Mouse (Mus musculus) MEL (cell line): ENCODE results near the gene Rnf157. TPM values are rescaled to one million over a fixed set of nuclear protein-coding genes. Genes with fewer than 3 reads are reported as not detected.
A peak's percentile ranks its signal among the peaks of the same experiment; 100 is the strongest.

Experiments used
- DNase-seq: peaks from one replicate; pipeline ENCODE4 v3.0.0; 2011; ENCODE audit warnings: low read depth, low spot score
- H3K27ac ChIP-seq: 2 replicates; pipeline ENCODE4 v1.5.1; 2012; ENCODE audit warnings: low read depth, mild to moderate bottlenecking, control low read depth, low read length, moderate library complexity; ENCODE audit not compliant: control insufficient read depth
- H3K27me3 ChIP-seq, 2 experiments: fragments of 150-350 bp in 1 of 2; sonication (generic) in 1 of 2; 2 replicates each; pipeline ENCODE4 v1.6.1; 2012; ENCODE audit warnings: low read length in 2 of 2, mild to moderate bottlenecking in 2 of 2, improper control_type of control experiment in 1 of 2, moderate library complexity in 1 of 2; ENCODE audit not compliant: insufficient read depth in 2 of 2, control insufficient read depth in 1 of 2
- H3K36me3 ChIP-seq, 2 experiments: 2 replicates each; pipeline ENCODE4 v1.6.1; 2012 to 2014; ENCODE audit warnings: low read length in 2 of 2, improper control_type of control experiment in 1 of 2, inconsistent platforms in 1 of 2, mild to moderate bottlenecking in 1 of 2; ENCODE audit not compliant: insufficient read depth in 2 of 2, control insufficient read depth in 1 of 2
- H3K4me1 ChIP-seq, 2 experiments: fragments of 150-350 bp in 1 of 2; sonication (generic) in 1 of 2; 2 replicates each; pipeline ENCODE4 v1.6.1; 2012; ENCODE audit warnings: low read length in 2 of 2, improper control_type of control experiment in 1 of 2, mild to moderate bottlenecking in 1 of 2; ENCODE audit not compliant: insufficient read depth in 2 of 2, control insufficient read depth in 1 of 2
- H3K4me3 ChIP-seq, 2 experiments: fragments of 150-350 bp in 1 of 2; sonication (generic) in 1 of 2; 2 replicates each; pipeline ENCODE4 v1.5.1; 2012; ENCODE audit warnings: low read depth in 2 of 2, low read length in 2 of 2, mild to moderate bottlenecking in 2 of 2, moderate library complexity in 2 of 2, control low read depth in 1 of 2, improper control_type of control experiment in 1 of 2; ENCODE audit not compliant: control insufficient read depth in 1 of 2, insufficient read depth in 1 of 2
- H3K79me2 ChIP-seq: 2 replicates; pipeline ENCODE4 v1.6.1; 2012; ENCODE audit warnings: mild to moderate bottlenecking, low read length, moderate library complexity; ENCODE audit not compliant: control insufficient read depth, poor library complexity, insufficient read depth
- H3K9ac ChIP-seq: 2 replicates; pipeline ENCODE4 v1.6.1; 2012; ENCODE audit warnings: low read depth, mild to moderate bottlenecking, control low read depth, low read length, moderate library complexity; ENCODE audit not compliant: control insufficient read depth, poor library complexity, severe bottlenecking
- H3K9me3 ChIP-seq: fragments of 150-350 bp; sonication (generic); replicated peaks from 2 replicates; pipeline ENCODE4 v1.6.1; 2012; ENCODE audit warnings: mild to moderate bottlenecking, low read length, improper control_type of control experiment, moderate library complexity; ENCODE audit not compliant: insufficient read depth
- BHLHE40 ChIP-seq: IDR thresholded peaks from 2 replicates; pipeline ENCODE4 v1.6.1; 2012; ENCODE audit warnings: low read depth, mild to moderate bottlenecking, inconsistent platforms, low read length, improper control_type of control experiment, borderline replicate concordance
- CHD2 ChIP-seq: IDR thresholded peaks from 2 replicates; pipeline ENCODE4 v1.6.1; 2011; ENCODE audit warnings: low read length, improper control_type of control experiment
- CTCF ChIP-seq, 3 experiments: IDR thresholded peaks in 2 of 3; conservative IDR thresholded peaks in 1 of 3; 2 replicates each; pipeline ENCODE4 v1.5.1; 2011 to 2012; ENCODE audit warnings: low read length in 3 of 3, low read depth in 2 of 3, mild to moderate bottlenecking in 2 of 3, improper control_type of control experiment in 1 of 3, inconsistent platforms in 1 of 3, mixed read lengths in 1 of 3, moderate library complexity in 1 of 3; ENCODE audit not compliant: control insufficient read depth in 1 of 3, insufficient read depth in 1 of 3, poor library complexity in 1 of 3, severe bottlenecking in 1 of 3
- E2F4 ChIP-seq: IDR thresholded peaks from 2 replicates; pipeline ENCODE4 v1.6.1; 2011; ENCODE audit warnings: low read depth, low read length, improper control_type of control experiment, borderline replicate concordance
- EP300 ChIP-seq, 2 experiments: IDR thresholded peaks; 2 replicates each; pipeline ENCODE4 v1.6.1; 2011; ENCODE audit warnings: improper control_type of control experiment in 2 of 2, low read length in 2 of 2, low read depth in 1 of 2, mild to moderate bottlenecking in 1 of 2
- ETS1 ChIP-seq: IDR thresholded peaks from 2 replicates; pipeline ENCODE4 v1.6.1; 2012; ENCODE audit warnings: low read depth, mild to moderate bottlenecking, inconsistent platforms, low read length, improper control_type of control experiment, moderate library complexity
- GABPA ChIP-seq: IDR thresholded peaks from 2 replicates; pipeline ENCODE4 v1.6.1; 2012; ENCODE audit warnings: low read depth, mild to moderate bottlenecking, inconsistent platforms, low read length, improper control_type of control experiment, moderate library complexity
- GATA1 ChIP-seq: IDR thresholded peaks from 2 replicates; pipeline ENCODE4 v1.6.1; 2011; ENCODE audit warnings: low read depth, low read length, improper control_type of control experiment
- HCFC1 ChIP-seq: IDR thresholded peaks from 2 replicates; pipeline ENCODE4 v1.6.1; 2012; ENCODE audit warnings: low read depth, mild to moderate bottlenecking, inconsistent platforms, low read length, improper control_type of control experiment, moderate library complexity
- JUND ChIP-seq: IDR thresholded peaks from 2 replicates; pipeline ENCODE4 v1.6.1; 2011; ENCODE audit warnings: low read depth, mild to moderate bottlenecking, improper control_type of control experiment, low read length
- KAT2A ChIP-seq: conservative IDR thresholded peaks from 2 replicates; pipeline ENCODE4 v1.6.1; 2012; ENCODE audit warnings: low read depth, low read length, improper control_type of control experiment, inconsistent platforms
- MAFK ChIP-seq: IDR thresholded peaks from 2 replicates; pipeline ENCODE4 v1.6.1; 2011; ENCODE audit warnings: low read depth, mild to moderate bottlenecking, low read length, improper control_type of control experiment, borderline replicate concordance
- MAX ChIP-seq: IDR thresholded peaks from 2 replicates; pipeline ENCODE4 v1.6.1; 2011; ENCODE audit warnings: low read length, improper control_type of control experiment
- MEF2A ChIP-seq: IDR thresholded peaks from 2 replicates; pipeline ENCODE4 v1.6.1; 2014; ENCODE audit warnings: low read depth, mild to moderate bottlenecking, inconsistent platforms, low read length, improper control_type of control experiment; ENCODE audit not compliant: poor library complexity, insufficient replicate concordance, severe bottlenecking; ENCODE audit errors: extremely low read depth
- MXI1 ChIP-seq: IDR thresholded peaks from 2 replicates; pipeline ENCODE4 v1.6.1; 2011; ENCODE audit warnings: mild to moderate bottlenecking, low read depth, low read length, improper control_type of control experiment
- MYB ChIP-seq: IDR thresholded peaks from 2 replicates; pipeline ENCODE4 v1.6.1; 2011; ENCODE audit warnings: mild to moderate bottlenecking, low read depth, low read length, improper control_type of control experiment
- MYC ChIP-seq: IDR thresholded peaks from 2 replicates; pipeline ENCODE4 v1.6.1; 2011; ENCODE audit warnings: low read depth, mild to moderate bottlenecking, low read length, improper control_type of control experiment, moderate library complexity
- NELFE ChIP-seq: IDR thresholded peaks from 2 replicates; pipeline ENCODE4 v1.6.1; 2011; ENCODE audit warnings: low read depth, low read length, improper control_type of control experiment
- NRF1 ChIP-seq: IDR thresholded peaks from 2 replicates; pipeline ENCODE4 v1.6.1; 2014; ENCODE audit warnings: low read depth, mild to moderate bottlenecking, inconsistent platforms, low read length, improper control_type of control experiment, moderate library complexity; ENCODE audit not compliant: poor library complexity, insufficient read depth, severe bottlenecking
- POLR2A ChIP-seq, 2 experiments: IDR thresholded peaks; 2 replicates each; pipeline ENCODE4 v1.6.1; 2011 to 2012; ENCODE audit warnings: low read length in 2 of 2, mild to moderate bottlenecking in 2 of 2, control low read depth in 1 of 2, improper control_type of control experiment in 1 of 2, low read depth in 1 of 2, moderate library complexity in 1 of 2; ENCODE audit not compliant: control insufficient read depth in 1 of 2, insufficient read depth in 1 of 2, poor library complexity in 1 of 2
- POLR2AphosphoS2 ChIP-seq: IDR thresholded peaks from 2 replicates; pipeline ENCODE4 v1.6.1; 2011; ENCODE audit warnings: low read length, improper control_type of control experiment
- POLR2AphosphoS5 ChIP-seq: IDR thresholded peaks from 2 replicates; pipeline ENCODE4 v1.6.1; 2012; ENCODE audit warnings: low read depth, borderline replicate concordance, mild to moderate bottlenecking, inconsistent platforms, low read length, moderate library complexity, mixed read lengths
- RAD21 ChIP-seq: IDR thresholded peaks from 2 replicates; pipeline ENCODE4 v1.6.1; 2011; ENCODE audit warnings: mild to moderate bottlenecking, low read depth, low read length, improper control_type of control experiment
- RCOR1 ChIP-seq: IDR thresholded peaks from 2 replicates; pipeline ENCODE4 v1.6.1; 2012; ENCODE audit warnings: low read depth, mild to moderate bottlenecking, inconsistent platforms, low read length, improper control_type of control experiment
- SIN3A ChIP-seq: IDR thresholded peaks from 2 replicates; pipeline ENCODE4 v1.6.1; 2012; ENCODE audit warnings: low read length, improper control_type of control experiment, inconsistent platforms
- TAL1 ChIP-seq: IDR thresholded peaks from 2 replicates; pipeline ENCODE4 v1.6.1; 2012; ENCODE audit warnings: mild to moderate bottlenecking, inconsistent platforms, low read length, moderate library complexity, mixed read lengths
- TBP ChIP-seq: IDR thresholded peaks from 2 replicates; pipeline ENCODE4 v1.8.0; 2011; ENCODE audit warnings: low read depth, low read length, improper control_type of control experiment
- TCF12 ChIP-seq: IDR thresholded peaks from 2 replicates; pipeline ENCODE4 v1.6.1; 2014; ENCODE audit warnings: low read depth, mild to moderate bottlenecking, inconsistent platforms, low read length, improper control_type of control experiment, moderate library complexity
- USF1 ChIP-seq: IDR thresholded peaks from 2 replicates; pipeline ENCODE4 v1.6.1; 2014; ENCODE audit warnings: low read depth, mild to moderate bottlenecking, inconsistent platforms, low read length, improper control_type of control experiment, moderate library complexity
- USF2 ChIP-seq, 2 experiments: IDR thresholded peaks; 2 replicates each; pipeline ENCODE4 v1.6.1; 2011 to 2012; ENCODE audit warnings: improper control_type of control experiment in 2 of 2, low read length in 2 of 2, borderline replicate concordance in 1 of 2, inconsistent platforms in 1 of 2, low read depth in 1 of 2, mild to moderate bottlenecking in 1 of 2; ENCODE audit not compliant: insufficient read depth in 1 of 2
- ZC3H11A ChIP-seq: IDR thresholded peaks from 2 replicates; pipeline ENCODE4 v1.6.1; 2012; ENCODE audit warnings: low read depth, mild to moderate bottlenecking, inconsistent platforms, low read length, improper control_type of control experiment
- ZKSCAN1 ChIP-seq: IDR thresholded peaks from 2 replicates; pipeline ENCODE4 v1.6.1; 2012; ENCODE audit warnings: low read depth, mild to moderate bottlenecking, inconsistent platforms, low read length, improper control_type of control experiment, moderate library complexity
- ZMIZ1 ChIP-seq: IDR thresholded peaks from 2 replicates; pipeline ENCODE4 v1.6.1; 2012; ENCODE audit warnings: low read depth, mild to moderate bottlenecking, inconsistent platforms, low read length, improper control_type of control experiment, moderate library complexity
- ZNF384 ChIP-seq: IDR thresholded peaks from 2 replicates; pipeline ENCODE4 v1.6.1; 2012; ENCODE audit warnings: low read depth, mild to moderate bottlenecking, inconsistent platforms, low read length, improper control_type of control experiment
- polyA plus RNA-seq, 2 experiments: library from polyadenylated mRNA; stranded (reverse) in 1 of 2; unstranded in 1 of 2; fragments of >175 nt in 1 of 2; fragments of >200 nt in 1 of 2; gene quantifications; 2 replicates each; pipeline versions ENCODE4 v1.2.1 to v1.2.4; 2012; ENCODE audit warnings: low replicate concordance in 2 of 2, low read depth in 1 of 2; ENCODE audit not compliant: insufficient read length in 2 of 2, insufficient read depth in 1 of 2, missing spikeins in 1 of 2
- total RNA-seq: library from RNA; depleted of rRNA; stranded (reverse); fragments of 300-350 nt; gene quantifications from 2 replicates; pipeline ENCODE4 v1.2.3, GENCODE M21; 2012

The Rnf157 gene
- total and polyA plus RNA-seq, 3 experiments = 7.5 to 10.9 TPM; not detected in 1

- peak within 1 kb of the TSS; percentile 81 to 93 for H3K4me3 ChIP-seq
- peaks cover 27 to 58% of the 10 kb centered on the region in 2 experiments for H3K4me1 ChIP-seq
- H3K27me3 ChIP-seq = no peaks in the 10 kb centered on the region
- peak within 1 kb of the TSS; percentile 97 for H3K27ac ChIP-seq
- peak within 1 kb of the TSS; percentile 91 for H3K9ac ChIP-seq
- peaks cover 10% of the 10 kb centered on the region for H3K79me2 ChIP-seq
- peak; percentile 100 for DNase-seq
- H3K36me3 ChIP-seq = peaks cover 0 to 53% of the 10 kb centered on the region in 2 experiments; a peak in 3 of 4 replicates
- no peaks in the 10 kb centered on the region for H3K9me3 ChIP-seq
- TF ChIP-seq MAFK (no peak), TAL1 (no peak), ETS1 (peak; percentile 99), JUND (0 out of 2 replicates have a peak, but pooled peaks have one; percentile 32), POLR2A (IDR thresholded peaks at IDR 0.05; ENCODE audit: control insufficient read depth in 1 of 2, insufficient read depth in 1 of 2, low read depth in 1 of 2, low read length in 2 of 2, poor library complexity in 1 of 2) (peak in 1 of 2 experiments; percentile 43; a peak in 2 of 4 replicates), RAD21 (no peak), CHD2 (peak; percentile 84), KAT2A (peak; percentile 51; the same call in 1 of the 2 replicates), POLR2AphosphoS2 (peak; percentile 89), ZKSCAN1 (no peak), TBP (0 out of 2 replicates have a peak, but pooled peaks have one; percentile 41), BHLHE40 (peak; percentile 46; the same call in 1 of the 2 replicates), NELFE (peak; percentile 74), CTCF (IDR thresholded peaks at IDR 0.05 in 2 of 3, conservative IDR thresholded peaks at IDR 0.05 in 1 of 3; ENCODE audit: control insufficient read depth in 1 of 3, insufficient read depth in 1 of 3, low read depth in 2 of 3, low read length in 3 of 3, poor library complexity in 1 of 3, severe bottlenecking in 1 of 3) (no peak), HCFC1 (peak; percentile 78), SIN3A (peak; percentile 99), USF2 (IDR thresholded peaks at IDR 0.05; ENCODE audit: borderline replicate concordance in 1 of 2, insufficient read depth in 1 of 2, low read depth in 1 of 2, low read length in 2 of 2) (no peak), MYB (peak; percentile 43; the same call in 1 of the 2 replicates), ZMIZ1 (peak; percentile 83; the same call in 1 of the 2 replicates), MXI1 (peak; percentile 95), GABPA (no peak), MAX (peak; percentile 86), MEF2A (no peak), NRF1 (peak; percentile 43; the same call in 1 of the 2 replicates), MYC (peak; percentile 83), ZC3H11A (0 out of 2 replicates have a peak, but pooled peaks have one; percentile 13), E2F4 (0 out of 2 replicates have a peak, but pooled peaks have one; percentile 59), RCOR1 (no peak), ZNF384 (peak; percentile 32; the same call in 1 of the 2 replicates), GATA1 (no peak), POLR2AphosphoS5 (0 out of 2 replicates have a peak, but pooled peaks have one; percentile 43), TCF12 (0 out of 2 replicates have a peak, but pooled peaks have one; percentile 26), EP300 (IDR thresholded peaks at IDR 0.05; ENCODE audit: low read depth in 1 of 2, low read length in 2 of 2) (peak in 1 of 2 experiments; percentile 49; a peak in 1 of 4 replicates), USF1 (peak; percentile 57; the same call in 1 of the 2 replicates)
Observed at GRCm38 (mm10) chr11:116433356-116434286, 20.8 kb upstream of the Rnf157 start, which contains the start of gene Ubald2. Ubald2 (plus strand) TSS chr11:116434094.
